ENCODE assay signal across 8 mouse cellular contexts in the genomic region with DNA sequence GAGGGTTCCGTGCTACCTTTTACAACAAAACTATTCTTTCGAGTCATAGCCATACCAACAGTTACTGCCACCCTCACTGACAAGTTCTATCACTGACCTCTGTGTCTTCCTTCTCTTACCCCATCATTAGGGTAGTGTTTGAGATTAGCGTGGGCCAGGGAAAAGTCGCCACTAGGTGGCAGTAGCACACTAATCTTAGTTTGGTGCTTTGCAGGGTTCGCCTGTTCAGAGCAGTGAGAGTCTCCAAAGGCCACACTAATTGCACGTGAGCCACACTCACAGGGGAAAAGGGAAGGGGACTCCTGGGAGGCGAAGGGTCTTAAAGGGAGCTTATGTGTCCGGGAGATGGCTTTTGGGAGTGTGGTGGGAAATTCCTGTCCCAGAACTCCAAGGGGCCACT. TPM values are rescaled to one million over a fixed set of nuclear protein-coding genes. Genes with fewer than 3 reads are reported as not detected.
A peak's percentile ranks its signal among the peaks of the same experiment; 100 is the strongest.
DNase-seq lines count a peak whose midpoint lies in the region; ATAC-seq lines count a peak whose summit lies in the region.

No protein-coding gene starts in this region.

- peak; percentile 54 for DNase-seq in T-cell, adult 2 months (ENCODE audit: low spot score)
- peak; percentile 89 for DNase-seq in cerebellum, adult 9-10 months
- DNase-seq in frontal cortex, postnatal 10 days (ENCODE audit: low spot score in 2 of 2): peak; percentile 51 to 78
- DNase-seq in left cerebral cortex, adult 8-10 months (ENCODE audit: low spot score in 2 of 2): peak; percentile 71 to 90
- peak; percentile 99 for DNase-seq in midbrain, embryonic 11.5 days (ENCODE audit: low spot score, missing footprints)
- DNase-seq in skeletal muscle tissue, adult 2 months (ENCODE audit: low read depth, low spot score): peak; percentile 27
- peak; percentile 66 for DNase-seq in yolk sac, embryonic 10.5 days (ENCODE audit: low spot score)

- H3K4me2 ChIP-seq in midbrain, embryonic 11.5 days: no peak overlapping the region

- H3K36me3 ChIP-seq in midbrain, embryonic 11.5 days (ENCODE audit: control insufficient read depth, insufficient read depth, low read length): no peaks in the 10 kb centered on the region

- no peak overlapping the region for H3K9ac ChIP-seq in midbrain, embryonic 11.5 days (ENCODE audit: low read length)

- peak; percentile 92 for ATAC-seq in inflammation-experienced regulatory T-cells, adult 6 months
- ATAC-seq in midbrain, embryonic 11.5 days (ENCODE audit: low FRiP score): peak; percentile 79

- H3K9me3 ChIP-seq in midbrain, embryonic 11.5 days (ENCODE audit: control insufficient read depth, low read length): no peaks in the 10 kb centered on the region

- H3K27me3 ChIP-seq in midbrain, embryonic 11.5 days (ENCODE audit: control insufficient read depth, insufficient read depth, low read length): no peaks in the 10 kb centered on the region

- H3K4me3 ChIP-seq in midbrain, embryonic 11.5 days (ENCODE audit: low read depth, low read length): no peak overlapping the region

- no peak overlapping the region for H3K27ac ChIP-seq in midbrain, embryonic 11.5 days (ENCODE audit: low read depth, low read length)

- 16% methylated on average over 8 of the region's 8 CpGs for WGBS in midbrain, embryonic 11.5 days

- H3K4me1 ChIP-seq in midbrain, embryonic 11.5 days (ENCODE audit: control insufficient read depth, insufficient read depth, low read length): no peaks in the 10 kb centered on the region

RNA-seq across cellular contexts. Expression of a gene that starts 37.3 kb away (rescaled TPM):
- under 1 TPM in 2 of 3 experiments, not detected in 1; 0.23 to 0.24 TPM for polyA plus RNA-seq in inflammation-experienced regulatory T-cells, adult 6 months (2017; shearing (Covaris generic))
- 1 to 10 TPM; 1.2 to 1.5 (median 1.4) TPM for total RNA-seq in left cerebral cortex, adult 8-10 months (2022)
- 0.11 and 0.33 TPM in 2 replicates for polyA plus RNA-seq in midbrain, embryonic 11.5 days (2014; fragmentation: Nextera tagmentation; extraction: Ambion mirVana)

Comparison
In these comparisons a context has a peak if more than half of its experiments do, and no peak if none do; other contexts are left out.
1. DNase-seq: peak in every context shown above with its lines; median percentile 99 in midbrain, embryonic 11.5 days; 89 in cerebellum, adult 9-10 months; 80 in left cerebral cortex, adult 8-10 months; 66 in yolk sac, embryonic 10.5 days; 64 in frontal cortex, postnatal 10 days; 54 in T-cell, adult 2 months; 27 in skeletal muscle tissue, adult 2 months.